Mouse (Mus musculus) thymus, postnatal 36 days (tissue): ENCODE data around the gene Slc6a14.

Source experiments
- DNase-seq, 2 experiments: peaks; one replicate each; pipeline ENCODE4 v3.0.0; 2022; ENCODE audit warnings: mixed read lengths in 2 of 2

The Slc6a14 gene

DNA sequence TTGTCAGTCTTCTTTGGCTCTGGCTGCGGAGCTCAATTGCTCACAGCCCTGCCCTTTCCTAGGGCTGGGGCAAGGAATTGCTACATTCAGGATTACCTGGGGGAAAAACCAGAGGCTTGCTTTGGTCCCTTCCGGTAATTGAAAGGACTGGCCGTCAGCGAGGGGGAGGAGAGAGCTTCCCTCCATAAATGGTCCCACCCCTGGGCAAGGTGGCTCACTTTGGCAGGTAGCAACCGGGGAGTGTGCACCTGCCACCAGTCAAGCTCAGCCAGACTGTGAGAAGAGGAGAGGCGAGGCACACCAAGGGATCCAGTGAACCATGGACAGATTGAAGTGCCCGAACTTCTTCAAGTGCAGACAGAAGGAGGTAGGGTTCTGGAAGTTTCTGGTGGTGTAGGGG lies at the start of gene Slc6a14:
Gene Slc6a14, plus strand, starts transcription at position 68 of the 400 bp plus-strand sequence.
- DNase-seq: no peak

- DNase-seq: no peak
Observed at GRCm38 (mm10) chrX:21670896-21671295, 43.8 kb upstream of the Slc6a14 start.

GRCm38 (mm10) chrX:21695220-21695619 lies 19.5 kb upstream of the Slc6a14 start:
- DNase-seq: no peak

GRCm38 (mm10) chrX:21695687-21696086 lies 19.0 kb upstream of the Slc6a14 start:
- DNase-seq: no peak

DNA sequence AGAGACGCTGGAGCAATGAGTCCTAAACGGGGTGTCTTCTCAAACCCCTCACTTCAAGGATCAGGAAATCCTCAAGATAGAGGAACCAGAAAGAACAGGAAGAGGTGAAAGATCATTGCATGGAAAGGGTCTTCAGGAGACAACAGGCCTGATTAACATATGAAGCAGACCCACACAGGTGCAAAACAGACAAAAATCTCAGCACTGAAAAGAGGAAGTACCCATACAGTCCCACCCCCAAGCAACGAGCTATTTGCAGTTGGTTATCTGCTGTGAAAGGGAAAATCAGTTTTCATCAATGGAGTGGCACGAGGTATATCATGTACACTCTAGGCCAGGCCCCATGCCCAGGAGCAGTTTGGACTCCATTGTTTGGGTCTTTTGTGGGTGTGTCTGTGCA lies 13.1 kb upstream of the Slc6a14 start:
- DNase-seq: no peak

DNA sequence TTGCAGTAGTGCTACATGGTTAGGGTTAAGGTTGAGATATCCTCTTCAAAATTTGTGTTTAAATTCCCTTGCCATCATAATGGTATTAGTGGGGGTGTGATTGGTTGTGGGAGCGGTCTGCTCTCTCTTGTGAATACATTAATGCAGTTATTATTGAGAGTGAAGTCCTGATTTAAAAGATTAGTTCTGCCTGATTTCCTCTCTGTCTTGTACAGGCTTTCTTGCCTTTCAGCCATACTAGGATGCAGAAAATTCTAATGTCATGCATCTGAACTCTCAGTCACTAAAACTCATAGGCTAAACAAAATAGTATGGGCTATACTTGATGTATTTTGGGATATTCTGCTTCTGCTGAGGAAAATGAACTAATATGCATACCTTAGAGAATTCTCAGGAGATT lies 10.2 kb upstream of the Slc6a14 start:
- DNase-seq: no peak

- no peak for DNase-seq
Observed at GRCm38 (mm10) chrX:21715293-21715692, 597 bp downstream of the Slc6a14 start.

DNA sequence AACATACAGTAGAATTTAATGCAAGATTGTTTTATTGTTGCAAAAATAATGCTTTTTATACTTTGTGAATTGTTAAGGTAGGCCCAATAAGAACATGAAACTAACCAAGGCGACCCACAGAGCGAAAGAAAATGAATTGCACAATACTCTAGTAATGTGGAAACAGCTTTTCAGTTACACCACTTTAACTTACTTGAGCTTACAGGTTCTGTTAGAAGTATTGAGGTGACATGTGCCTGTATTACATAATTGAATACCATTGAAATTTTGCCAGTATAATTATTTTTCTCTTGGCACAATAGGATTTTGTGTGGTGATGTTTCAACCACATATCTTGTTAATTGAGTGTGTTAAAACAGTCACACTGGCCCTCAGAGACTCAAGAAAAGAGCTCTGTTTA lies 2.2 kb downstream of the Slc6a14 start:
- DNase-seq: no peak

GRCm38 (mm10) chrX:21744997-21745396 lies 30.3 kb downstream of the Slc6a14 start, which contains the start of gene Gm28269:
TSS of gene Gm28269 (minus strand) at chrX:21745097.
- DNase-seq: no peak
